Mouse (Mus musculus) layer of hippocampus, postnatal 10 days (tissue): Measurements from ENCODE around the gene C1qtnf5. TPM values are rescaled to one million over a fixed set of nuclear protein-coding genes. Genes with fewer than 3 reads are reported as not detected.

Experiments used
- DNase-seq, 2 experiments: peaks; one replicate each; pipeline ENCODE4 v3.0.0; 2021; ENCODE audit warnings: low spot score in 2 of 2
- total RNA-seq, 2 experiments: library from RNA; stranded (reverse); gene quantifications; 2 replicates each; pipeline ENCODE4 v1.2.3; 2021

C1qtnf5 gene
- total RNA-seq, 2 experiments from 2014 or later, result 16.0 to 17.6 TPM

- peak in 1 of 2 experiments; percentile 24 for DNase-seq
These were observed 23.0 kb downstream of the C1qtnf5 start for GRCm38 (mm10) chr9:44130034-44130433.

DNA sequence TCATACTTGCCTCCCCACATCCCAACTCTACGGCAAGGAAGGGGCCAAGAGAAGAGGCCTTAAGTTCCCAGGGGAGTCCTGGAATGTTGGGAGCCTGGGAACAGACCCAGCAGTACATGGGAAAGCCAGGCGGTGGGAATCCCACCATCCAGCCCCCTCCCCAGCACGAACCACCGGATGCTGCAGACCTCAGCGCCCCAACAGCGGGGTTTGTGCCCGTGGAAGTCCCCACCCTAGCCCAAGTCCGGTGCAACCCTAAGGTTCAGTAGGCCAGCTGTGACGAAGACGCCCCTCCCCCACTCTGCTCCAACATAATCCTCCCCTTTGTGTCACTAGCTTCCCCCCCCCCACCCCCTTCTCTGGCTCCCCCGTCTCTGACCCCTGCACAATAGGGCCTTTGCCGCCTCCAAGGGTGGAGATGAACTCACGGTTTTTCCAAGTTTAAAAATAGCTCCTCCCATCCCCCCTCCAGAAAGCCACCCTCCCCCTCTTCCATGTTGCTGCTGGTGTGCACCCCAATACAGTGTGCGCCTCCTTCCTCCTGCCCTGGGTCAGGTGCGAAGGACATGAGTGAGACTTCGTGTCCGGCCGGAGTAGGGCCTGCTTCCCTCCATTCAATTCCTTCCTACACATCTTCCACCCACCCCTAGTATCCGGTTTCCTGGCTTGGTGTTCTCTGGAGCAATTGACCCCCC lies 23.7 kb downstream of the C1qtnf5 start:
- DNase-seq, result no peak

GRCm38 (mm10) chr9:44131276-44131590 lies 24.2 kb downstream of the C1qtnf5 start:
- DNase-seq, result no peak

DNA sequence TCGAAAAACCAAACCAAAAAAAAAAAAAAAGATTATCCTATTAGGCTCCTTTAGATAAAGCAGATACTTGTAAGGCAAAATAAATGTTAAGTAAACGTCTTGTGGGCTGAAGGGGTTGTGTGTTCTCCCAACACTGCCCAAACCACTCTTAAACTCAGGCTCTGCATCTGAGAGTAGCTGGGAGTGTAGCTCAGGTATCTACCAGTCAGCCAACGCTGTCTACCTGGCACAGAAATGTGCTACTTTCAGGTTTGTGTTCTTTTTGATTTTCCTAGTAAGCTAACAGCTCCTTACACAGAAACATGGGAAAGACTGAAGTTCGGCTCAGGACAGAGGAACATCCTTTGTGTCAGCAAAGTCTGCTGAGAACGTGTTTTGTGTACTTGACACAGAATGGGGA lies 25.2 kb downstream of the C1qtnf5 start:
- no peak for DNase-seq

DNA sequence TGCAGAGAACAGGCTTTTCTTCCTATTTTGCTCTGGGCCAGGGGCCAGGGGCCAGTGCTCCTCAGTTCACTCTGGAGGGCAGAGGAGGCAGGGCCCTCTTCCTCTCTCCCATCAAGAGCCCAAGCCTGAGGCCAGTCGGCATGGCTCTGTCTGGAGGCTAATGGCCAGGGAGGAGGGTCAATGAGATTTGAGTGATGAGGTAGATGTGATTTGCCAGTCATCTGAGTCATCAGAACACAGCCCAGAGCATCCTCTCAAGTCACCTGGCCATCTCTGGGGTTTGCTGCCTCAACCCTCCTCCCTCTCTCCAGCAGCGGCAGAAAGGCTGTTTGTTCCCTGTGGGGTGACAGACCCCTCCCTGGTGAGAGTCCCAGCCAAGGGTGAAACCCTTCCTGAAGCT lies 26.2 kb downstream of the C1qtnf5 start:
- DNase-seq, result no peak

DNA sequence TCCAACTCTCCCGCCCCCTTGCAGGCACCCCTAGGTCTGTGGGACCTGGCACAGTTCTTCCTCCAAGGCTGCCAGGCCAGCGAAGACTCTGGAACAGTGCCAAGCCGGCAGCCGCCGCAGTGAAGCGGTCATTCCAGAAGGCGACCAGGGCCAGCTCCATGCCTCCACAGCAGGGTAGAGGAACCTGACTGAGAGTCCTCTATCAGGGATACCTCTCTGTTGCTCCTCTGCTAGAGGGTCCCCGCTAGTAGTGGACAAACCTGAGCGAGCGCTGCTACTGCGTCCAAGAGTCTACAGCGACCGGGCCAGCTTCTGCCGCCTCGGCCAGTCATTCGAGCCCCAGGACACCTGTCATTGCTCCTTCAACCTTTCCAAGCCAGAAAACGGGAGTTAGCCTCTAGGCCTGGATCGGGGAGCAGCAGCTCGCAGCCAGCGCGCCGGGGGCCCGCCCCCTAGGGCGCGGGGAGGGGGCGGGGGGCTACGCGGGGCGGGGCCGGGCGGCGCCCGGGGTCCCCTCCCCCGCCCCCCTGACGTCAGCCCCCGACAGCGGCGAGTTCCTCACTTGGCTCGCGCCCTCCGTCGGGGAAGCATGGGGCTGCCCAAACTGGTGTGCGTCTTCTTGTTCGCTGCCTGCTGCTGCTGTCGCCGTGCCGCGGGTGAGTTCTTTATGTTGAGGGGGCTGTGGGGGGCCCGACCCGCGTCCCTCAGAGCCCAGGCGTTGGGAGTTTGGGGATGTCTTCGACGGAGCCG lies 27.2 kb downstream of the C1qtnf5 start, which contains the start of gene Mcam:
Mcam (plus strand) TSS at position 369 of the 750 bp plus-strand sequence.
- DNase-seq, result peak; percentile 65 to 73

- DNase-seq, result peak in 1 of 2 experiments; percentile 52
These were observed 28.0 kb downstream of the C1qtnf5 start for GRCm38 (mm10) chr9:44134851-44135730.

DNA sequence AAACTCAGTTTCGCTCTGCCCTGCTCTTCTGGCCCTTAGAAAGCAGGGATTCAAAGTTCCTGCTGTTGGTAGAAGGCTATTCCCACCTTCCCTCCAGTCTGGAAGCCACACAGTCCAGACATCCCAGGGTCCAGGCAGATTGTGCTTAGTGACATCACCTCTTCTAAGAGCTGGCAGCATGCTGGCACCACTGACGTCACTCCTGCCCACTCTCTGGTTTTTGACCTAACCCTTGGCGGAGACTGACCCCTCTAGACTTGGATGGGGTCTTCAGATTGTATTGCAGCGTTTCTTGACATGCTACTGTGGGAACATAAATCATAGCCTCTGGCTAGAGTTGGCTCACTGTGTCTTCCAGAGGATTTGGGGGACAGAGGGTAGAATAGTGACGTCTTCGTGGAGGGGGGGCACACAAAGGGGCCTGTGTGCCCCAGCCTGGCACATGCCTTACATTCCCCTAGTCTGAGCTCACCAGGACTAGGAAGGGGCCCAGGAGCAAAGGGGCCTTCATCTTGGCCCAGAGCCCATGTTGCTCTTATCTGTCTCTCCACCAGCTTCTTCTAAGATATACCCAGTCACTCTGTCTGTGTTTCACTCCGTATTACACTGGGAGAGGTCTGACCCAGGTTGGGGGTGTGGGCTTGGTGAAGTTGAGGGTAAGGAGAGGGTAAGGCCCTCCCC lies 28.8 kb downstream of the C1qtnf5 start:
- DNase-seq, result no peak

DNA sequence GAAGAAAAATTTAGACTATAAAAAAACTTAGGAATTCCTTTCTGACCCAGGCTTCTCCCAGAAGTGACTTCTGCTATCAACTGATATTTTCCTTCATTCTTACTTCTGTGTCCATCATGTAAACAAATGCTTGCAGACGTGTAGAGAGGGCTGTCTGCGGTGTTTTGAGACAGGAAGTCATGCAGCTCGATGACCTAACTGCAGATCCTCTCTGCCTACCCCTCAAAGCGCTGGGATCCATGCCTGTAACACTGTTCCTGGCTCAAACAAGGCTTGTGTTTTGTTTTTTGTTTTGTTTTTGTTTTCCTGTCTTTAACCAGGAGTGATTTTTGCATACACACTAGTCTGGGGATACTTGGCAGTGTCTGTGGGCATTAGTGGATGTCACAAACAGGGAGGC lies 30.8 kb downstream of the C1qtnf5 start:
- DNase-seq, result no peak

DNA sequence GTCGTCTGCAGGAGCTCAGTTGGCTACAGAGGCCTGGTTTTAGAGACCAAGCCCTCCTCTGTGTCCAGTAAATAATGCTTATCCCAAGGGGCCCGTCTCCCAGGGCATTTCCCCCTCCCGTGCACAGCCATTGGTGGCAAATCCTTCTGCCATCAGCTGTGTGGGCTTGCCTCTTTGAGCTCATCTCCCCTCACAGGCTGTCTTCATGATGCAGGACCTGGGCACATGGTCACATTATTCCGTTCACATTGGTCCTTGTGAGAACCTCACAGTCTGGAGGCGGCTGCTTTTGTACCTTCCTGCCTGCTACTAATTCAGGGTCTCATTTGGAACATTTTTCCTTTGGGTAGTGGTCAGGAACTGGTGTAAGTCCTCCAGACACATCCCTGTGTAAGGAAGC lies 34.9 kb downstream of the C1qtnf5 start:
- no peak for DNase-seq

DNA sequence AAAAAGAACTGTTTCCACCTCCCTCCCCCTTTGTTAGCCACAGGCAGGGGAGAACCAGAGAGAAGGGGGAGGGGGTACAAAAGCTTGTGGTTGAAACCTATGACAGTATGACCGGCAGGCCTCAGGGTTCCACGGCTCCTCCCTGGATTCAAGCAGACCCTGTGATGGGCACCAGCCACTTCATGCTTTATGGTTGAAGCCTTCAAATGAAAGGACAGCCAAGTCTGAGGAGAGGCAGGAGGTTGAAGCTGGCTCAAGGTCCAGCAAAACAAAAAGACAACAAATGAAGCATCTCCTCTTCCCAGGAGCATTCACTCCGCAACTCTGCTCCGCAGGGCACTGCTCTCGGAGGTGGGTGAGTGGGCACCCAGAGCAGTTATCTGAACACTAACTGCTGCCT lies 36.4 kb downstream of the C1qtnf5 start:
- DNase-seq, result no peak

DNA sequence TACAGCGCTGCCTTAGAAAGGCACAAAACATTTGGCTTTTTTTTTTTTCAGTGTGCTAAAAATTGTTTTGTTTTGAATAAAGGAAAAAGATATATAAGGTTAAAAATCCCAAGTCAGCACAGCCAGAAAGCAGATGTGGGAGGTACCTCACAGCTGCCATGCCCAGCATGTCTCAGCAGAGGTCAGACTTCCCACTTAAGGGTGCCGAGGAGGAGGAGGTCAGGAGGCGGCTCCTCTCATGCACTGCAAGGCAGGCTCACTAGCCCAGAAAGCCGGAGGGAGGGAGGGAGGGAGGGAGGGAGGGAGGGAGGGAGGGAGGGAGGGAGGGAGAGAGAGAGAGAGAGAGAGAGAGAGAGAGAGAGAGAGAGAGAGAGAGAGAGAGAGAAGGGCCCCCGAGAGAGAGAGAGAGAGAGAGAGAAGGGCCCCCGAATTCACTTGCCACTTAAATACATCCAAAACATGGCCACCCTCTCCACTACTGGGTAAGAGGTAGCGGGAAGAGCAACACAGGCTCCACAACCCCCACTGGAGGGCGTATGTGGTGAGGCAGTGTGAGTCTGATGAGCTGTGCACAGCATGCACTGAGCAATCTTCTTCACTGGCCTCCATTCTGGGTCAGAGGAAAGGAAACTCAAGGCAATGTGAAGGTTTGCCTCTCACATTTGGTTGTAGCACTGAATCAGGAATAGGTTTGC lies 37.1 kb downstream of the C1qtnf5 start:
- DNase-seq, result no peak

GRCm38 (mm10) chr9:44144718-44145060 lies 37.6 kb downstream of the C1qtnf5 start:
- DNase-seq, result no peak

- no peak for DNase-seq
These were observed 40.2 kb downstream of the C1qtnf5 start for GRCm38 (mm10) chr9:44147290-44147689.

Other genes starting within 250 kb of the C1qtnf5 start
- 100 to 1,000 TPM; 644 to 646 TPM for gene Thy1, start 63.9 kb upstream of the C1qtnf5 start, total RNA-seq
- 10 to 100 TPM; 41.7 to 47.2 TPM for gene Usp2, start 40.2 kb upstream of the C1qtnf5 start, total RNA-seq
- gene Mfrp, start 5.5 kb upstream of the C1qtnf5 start, total RNA-seq, result 1 to 10 TPM in 1 of 2 experiments, not detected in 1; 2.4 TPM
- gene Gm49380, start 6.3 kb downstream of the C1qtnf5 start, total RNA-seq, result under 1 TPM in 1 of 2 experiments, not detected in 1; 0.43 TPM
- 10 to 100 TPM; 30.5 to 30.6 TPM for gene Rnf26, start 6.3 kb downstream of the C1qtnf5 start, total RNA-seq
- gene Mcam, start 27.2 kb downstream of the C1qtnf5 start, total RNA-seq, result 10 to 100 TPM; 18.8 to 21.8 TPM
- 10 to 100 TPM; 55.1 to 58.4 TPM for gene Cbl, start 126.8 kb downstream of the C1qtnf5 start, total RNA-seq
- 1 to 10 TPM; 7.2 to 9.2 TPM for gene Ccdc153, start 133.4 kb downstream of the C1qtnf5 start, total RNA-seq
- 1 to 10 TPM in 1 of 2 experiments, under 1 TPM in 1; 0.98 to 1.0 TPM for gene Pdzd3, start 144.2 kb downstream of the C1qtnf5 start, total RNA-seq
- 10 to 100 TPM; 11.5 to 11.6 TPM for gene Nlrx1, start 161.4 kb downstream of the C1qtnf5 start, total RNA-seq
- gene Abcg4, start 181.4 kb downstream of the C1qtnf5 start, total RNA-seq, result 10 to 100 TPM; 73.5 to 76.2 TPM
- 10 to 100 TPM; 25.9 to 26.5 TPM for gene Hinfp, start 198.4 kb downstream of the C1qtnf5 start, total RNA-seq
- 100 to 1,000 TPM; 108 to 115 TPM for gene C2cd2l, start 213.0 kb downstream of the C1qtnf5 start, total RNA-seq
- gene Dpagt1, start 218.8 kb downstream of the C1qtnf5 start, total RNA-seq, result 10 to 100 TPM; 16.5 to 18.5 TPM
- gene H2afx, start 227.4 kb downstream of the C1qtnf5 start, total RNA-seq, result 10 to 100 TPM; 69.9 to 74.3 TPM
- 10 to 100 TPM; 18.9 to 32.5 TPM for gene Hmbs, start 237.0 kb downstream of the C1qtnf5 start, total RNA-seq